Mouse (Mus musculus) layer of hippocampus, adult 2 months (tissue): Measurements from ENCODE around the gene Cdpf1. TPM values are rescaled to one million over a fixed set of nuclear protein-coding genes. Genes with fewer than 3 reads are reported as not detected.
A peak's percentile ranks its signal among the peaks of the same experiment; 100 is the strongest.

ENCODE experiments used
- DNase-seq, 2 experiments: peaks; one replicate each; pipeline ENCODE4 v3.0.0; 2022; ENCODE audit warnings: low spot score in 2 of 2
- H3K27ac ChIP-seq: fragments of 200-600 bp; 2 replicates; pipeline ENCODE4 v1.8.1; 2022
- H3K4me3 ChIP-seq: fragments of 200-600 bp; 2 replicates; pipeline ENCODE4 v1.8.1; 2022; ENCODE audit warnings: mild to moderate bottlenecking
- CTCF ChIP-seq: fragments of 200-600 bp; conservative IDR thresholded peaks from 2 replicates; pipeline ENCODE4 v1.8.1; 2022; ENCODE audit warnings: antibody characterized with exemption, mild to moderate bottlenecking, moderate library complexity
- total RNA-seq, 2 experiments: library from RNA; stranded (reverse); gene quantifications; 2 replicates each; pipeline ENCODE4 v1.2.3; 2021

The Cdpf1 gene
- total RNA-seq, 2 experiments from 2014 or later: 18.6 to 22.3 TPM

DNA sequence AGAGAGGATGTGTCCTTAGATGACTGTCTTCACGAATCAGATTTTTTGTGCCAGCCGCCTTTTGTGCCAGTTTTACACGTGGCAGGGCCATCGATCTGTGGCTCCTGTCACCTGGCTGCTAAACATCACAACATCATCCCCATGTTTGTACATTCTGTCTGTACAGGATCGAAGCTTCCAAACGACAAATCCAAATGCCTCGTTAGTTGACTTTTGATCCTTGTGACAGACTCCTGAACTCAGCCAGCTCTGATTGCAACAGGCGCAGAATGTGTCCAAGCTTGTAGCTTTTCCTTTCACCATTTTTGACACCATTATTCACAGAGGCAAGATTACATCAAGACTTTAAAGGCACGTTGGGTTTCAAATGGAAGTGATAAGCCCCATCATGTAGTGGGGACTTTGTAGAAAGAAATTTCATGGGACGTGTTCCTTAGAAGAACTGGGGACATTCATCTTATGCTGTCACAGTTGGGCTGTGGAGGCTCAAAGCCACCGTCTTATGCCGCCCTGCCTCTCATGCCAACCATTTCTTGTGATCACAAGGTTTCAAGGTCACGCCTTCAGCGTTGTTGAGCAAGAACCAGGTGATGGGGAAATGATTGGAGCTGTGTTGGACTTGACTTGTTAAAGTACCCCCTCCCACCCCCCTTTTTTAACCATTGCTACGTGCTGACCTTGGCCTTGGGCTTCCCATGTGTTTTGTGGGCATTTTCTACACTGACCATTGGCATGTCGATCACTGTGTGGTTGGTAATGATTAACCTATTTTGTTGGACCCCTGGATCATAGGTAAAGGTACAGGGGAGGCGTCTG, 40.0 kb downstream of the Cdpf1 start:
- no peak overlapping the region for H3K27ac ChIP-seq
- no peak for TF ChIP-seq CTCF
- no peak for DNase-seq
- H3K4me3 ChIP-seq: no peak overlapping the region

GRCm38 (mm10) chr15:85768991-85769390, 42.5 kb downstream of the Cdpf1 start:
- TF ChIP-seq CTCF: no peak
- H3K4me3 ChIP-seq: no peak overlapping the region
- DNase-seq: no peak
- H3K27ac ChIP-seq: no peak overlapping the region

DNA sequence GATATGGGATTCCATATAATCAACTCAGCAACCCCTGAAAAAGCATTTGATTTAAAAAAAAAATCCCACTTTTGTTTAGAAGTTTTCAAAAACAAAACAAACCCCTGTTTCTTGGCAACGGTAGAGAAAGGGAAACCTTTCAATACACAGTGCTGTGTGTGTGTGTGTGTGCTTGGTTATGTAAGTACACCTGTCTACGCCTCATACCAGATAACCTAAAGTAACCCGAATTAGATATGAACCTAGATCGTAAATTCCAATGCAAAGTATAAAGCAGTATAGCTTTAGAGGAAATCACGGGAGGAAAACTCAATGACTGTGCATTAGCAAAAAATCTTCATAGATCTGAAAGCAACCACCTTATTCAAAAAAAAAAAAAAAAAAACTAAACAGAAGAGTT, 44.8 kb downstream of the Cdpf1 start:
- H3K4me3 ChIP-seq: no peak overlapping the region
- no peak for TF ChIP-seq CTCF

DNA sequence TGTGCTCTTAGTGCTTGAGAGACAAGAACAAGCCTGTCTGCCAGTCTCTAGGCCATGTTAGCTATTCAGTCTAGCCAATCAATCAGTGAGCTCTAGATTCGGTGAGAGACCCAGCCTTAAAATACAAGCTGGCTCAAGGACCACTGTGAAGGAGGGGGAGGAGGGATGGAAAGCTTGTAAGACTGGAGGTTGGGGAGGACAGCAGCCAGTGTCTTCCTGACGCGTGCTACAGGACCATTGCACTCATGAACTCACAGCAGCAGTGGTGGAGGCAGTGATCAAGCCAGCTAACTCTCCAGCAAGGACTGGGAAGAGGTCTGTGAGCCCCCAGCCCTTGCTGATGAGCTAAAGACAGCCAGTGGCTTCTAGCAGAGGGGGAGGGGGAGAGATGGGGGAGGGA, 46.5 kb downstream of the Cdpf1 start:
- H3K27ac ChIP-seq: no peak overlapping the region
- H3K4me3 ChIP-seq: no peak overlapping the region
- TF ChIP-seq CTCF: no peak
- no peak for DNase-seq

More for the DNA sequence above, 44.8 kb downstream of the Cdpf1 start:
- no peak overlapping the region for H3K27ac ChIP-seq
- no peak for DNase-seq

GRCm38 (mm10) chr15:85762761-85763160, 48.7 kb downstream of the Cdpf1 start:
- TF ChIP-seq CTCF: no peak
- Histone ChIP-seq H3K4me3 (no peak overlapping the region), H3K27ac (no peak overlapping the region)
- no peak for DNase-seq

DNA sequence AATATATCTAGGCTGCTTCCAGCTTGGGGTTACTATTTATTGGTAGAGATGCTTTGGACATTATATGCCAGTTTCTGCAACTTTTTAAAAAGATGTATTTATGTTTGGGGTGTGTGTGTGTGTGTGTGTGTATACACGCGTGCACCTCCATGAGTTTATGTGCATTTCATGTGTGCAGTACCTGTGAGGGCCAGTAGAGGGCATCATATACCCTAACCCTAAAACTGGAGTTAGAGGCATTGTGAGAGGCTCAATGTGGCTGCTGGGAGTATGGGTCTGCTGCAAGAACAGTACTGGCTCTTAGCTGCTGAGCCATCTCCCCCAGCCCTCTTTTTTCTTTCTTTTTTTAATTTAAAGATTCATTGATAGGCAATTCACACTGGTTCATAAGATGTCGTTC, 53.7 kb downstream of the Cdpf1 start:
- H3K4me3 ChIP-seq: no peak overlapping the region
- H3K27ac ChIP-seq: no peak overlapping the region
- DNase-seq: no peak
- peak; percentile 56 for TF ChIP-seq CTCF

Other genes with a start within 250 kb of the Cdpf1 start
- gene Wnt7b, start 229.2 kb downstream of the Cdpf1 start, total RNA-seq: 10 to 100 TPM; 46.4 to 47.6 TPM
- 1 to 10 TPM; 3.1 to 3.9 TPM for gene Ppara, start 76.7 kb downstream of the Cdpf1 start, total RNA-seq
- under 1 TPM; 0.74 to 0.81 TPM for gene Pkdrej, start 10.0 kb upstream of the Cdpf1 start, total RNA-seq
- 1 to 10 TPM; 5.7 to 6.5 TPM for gene Ttc38, start 20.6 kb upstream of the Cdpf1 start, total RNA-seq
- under 1 TPM; 0.42 to 0.54 TPM for gene Gtse1, start 48.0 kb upstream of the Cdpf1 start, total RNA-seq
- 10 to 100 TPM; 36.9 to 41.5 TPM for gene Trmu, start 67.6 kb upstream of the Cdpf1 start, total RNA-seq
- gene Celsr1, start 222.1 kb upstream of the Cdpf1 start, total RNA-seq: 1 to 10 TPM; 5.5 to 5.8 TPM
- gene Gramd4, start 246.0 kb upstream of the Cdpf1 start, total RNA-seq: 10 to 100 TPM; 24.8 to 28.7 TPM